Mouse (Mus musculus) mature B cell (primary cell): ENCODE data around the gene Rapsn.
"Not testable (repeated sequence)": the region's sequence is repeated elsewhere in the genome, so short reads cannot be mapped to it uniquely, and the experiment has no call there.

Experiments
- in situ Hi-C: fragments of 300-500 bp; cut with MboI; formaldehyde crosslinking; loops from 2 replicates; pipeline ENCODE4 v1.14.3; 2019

The Rapsn gene

DNA sequence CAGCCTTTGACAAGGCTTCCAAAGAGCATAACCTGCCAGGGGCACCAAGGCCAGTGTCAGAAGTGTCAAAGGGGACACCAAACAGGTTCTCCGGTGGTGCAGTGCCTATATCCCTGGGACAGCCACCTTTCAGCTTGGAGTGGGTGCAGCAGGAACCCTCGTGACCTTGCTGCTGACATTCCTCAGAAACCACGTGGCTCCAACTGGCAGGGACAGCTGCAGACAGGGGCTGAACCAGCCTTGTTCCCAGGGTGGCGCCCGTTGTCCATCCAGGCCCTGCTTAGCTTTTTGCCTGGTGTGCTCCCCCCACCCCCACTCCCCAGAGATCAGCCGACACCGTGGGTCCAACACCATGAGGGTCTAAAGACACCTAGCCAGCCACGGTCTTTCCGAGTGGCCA is at the start of gene Rapsn:
TSS of gene Rapsn (plus strand) at position 236 of the 400 bp plus-strand sequence.
- in situ Hi-C loops = no loop called here

DNA sequence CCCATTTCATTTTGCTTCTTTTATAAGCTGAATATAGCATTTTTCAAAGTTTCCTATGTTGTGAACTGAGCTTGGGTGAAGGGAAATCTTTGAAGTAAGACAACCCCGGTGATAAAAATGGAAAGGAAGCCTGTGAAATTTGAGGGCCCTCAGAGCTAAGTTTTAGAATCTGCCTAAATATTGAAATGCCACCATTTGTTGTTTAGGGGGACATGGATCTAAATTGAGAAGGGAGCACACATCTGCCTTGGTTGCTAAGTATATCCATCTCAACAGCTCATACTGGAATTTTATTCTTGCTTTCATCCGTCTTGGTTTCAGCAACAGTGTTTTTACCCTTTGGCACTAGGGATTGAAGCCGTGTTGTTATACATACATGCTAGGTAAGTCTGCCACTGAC is 49.4 kb upstream of the Rapsn start:
- in situ Hi-C loops = no loop called here

DNA sequence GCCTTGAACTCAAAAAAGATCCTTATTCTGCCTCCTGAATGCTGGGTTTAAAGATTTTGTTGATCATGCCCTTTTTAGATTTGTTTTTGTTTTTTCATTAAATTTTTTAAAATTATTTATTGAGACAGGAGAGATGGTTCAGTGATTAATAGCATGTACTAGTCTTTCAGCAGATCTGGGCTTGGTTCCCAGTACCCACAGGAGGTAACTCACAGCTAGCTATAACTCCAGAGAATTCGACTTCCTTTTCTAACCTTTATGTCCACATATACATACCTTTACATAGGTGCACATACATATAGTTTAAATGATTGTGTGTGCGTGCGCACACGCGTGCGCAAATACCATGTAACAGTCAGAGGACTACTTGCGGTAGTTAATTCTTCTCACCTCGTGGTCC is 26.9 kb upstream of the Rapsn start:
- in situ Hi-C loops = no loop called here

DNA sequence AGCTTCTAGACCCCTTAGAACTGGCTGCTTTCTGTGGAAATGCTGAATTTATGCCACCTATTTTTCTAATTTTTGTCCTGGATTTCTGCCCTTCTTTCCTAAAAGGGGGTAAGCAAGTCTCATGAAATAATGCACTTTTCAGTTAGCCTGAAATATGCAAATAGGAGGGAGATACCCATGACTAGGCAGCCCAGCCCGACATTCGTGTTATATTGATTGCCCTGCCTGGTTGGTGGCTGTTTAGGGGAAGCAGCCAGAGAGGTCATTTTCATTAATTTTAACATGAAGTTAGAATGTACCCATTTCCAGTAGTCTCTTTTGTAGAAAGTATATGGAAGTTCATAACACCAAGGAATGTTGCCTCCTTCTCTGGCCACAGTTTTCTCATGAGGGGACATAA is 21.5 kb upstream of the Rapsn start:
- in situ Hi-C loops = no loop called here

DNA sequence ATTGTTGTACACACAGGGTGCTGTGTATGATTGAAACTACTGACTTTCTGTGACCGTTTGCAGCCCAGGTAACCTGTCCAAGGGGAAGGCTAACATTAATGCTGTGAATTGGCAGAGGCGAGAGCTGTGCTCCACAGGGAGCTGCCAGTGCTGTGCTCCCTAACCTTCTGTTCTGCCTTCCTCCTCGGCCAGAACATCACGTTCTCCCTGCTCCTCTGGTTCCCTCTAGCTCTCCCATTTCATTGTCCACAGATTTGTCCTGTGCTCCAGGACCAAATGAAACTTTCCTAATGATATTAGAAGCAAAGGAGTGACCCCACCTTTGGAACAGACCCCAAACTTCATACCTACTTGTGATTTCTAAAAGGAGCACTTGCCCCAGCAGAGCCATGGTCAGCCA is 20.0 kb upstream of the Rapsn start:
- in situ Hi-C loops = no loop called here

DNA sequence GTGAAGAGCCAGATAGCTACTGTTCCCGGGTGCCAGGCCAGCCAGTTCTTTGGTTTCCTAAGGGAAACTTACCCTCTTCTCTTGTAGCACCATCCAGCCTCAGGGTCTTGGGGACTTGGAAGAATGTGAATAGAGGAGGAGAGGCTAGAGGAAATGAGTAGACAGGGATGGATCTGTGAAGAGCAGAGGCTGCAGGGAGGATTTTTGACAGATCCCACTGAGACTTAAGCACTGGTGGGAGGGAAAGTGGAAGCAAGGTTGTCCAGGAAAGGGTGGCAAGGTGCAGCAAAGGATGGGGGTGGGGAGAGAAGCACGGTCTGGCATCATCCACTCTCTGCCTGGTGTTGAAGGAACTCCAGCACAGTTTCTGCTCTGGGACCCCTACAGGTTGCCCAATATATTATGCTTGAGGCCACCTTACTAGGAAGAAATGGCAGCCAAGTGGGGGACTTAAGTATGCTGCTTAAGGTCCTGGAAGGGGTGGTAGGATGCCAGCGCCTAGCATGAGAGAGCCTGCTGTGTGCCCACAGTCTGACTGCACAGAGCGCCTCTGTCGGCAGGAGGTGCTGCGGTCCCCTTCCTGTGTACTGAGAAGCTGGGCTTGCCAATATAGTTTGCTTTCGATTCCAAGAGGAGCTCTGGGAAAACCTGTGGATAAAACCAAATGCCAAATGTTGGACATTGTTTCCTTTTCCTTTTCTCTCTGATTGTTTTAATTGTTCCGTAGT is 17.2 kb upstream of the Rapsn start:
- in situ Hi-C loops = no loop called here

DNA sequence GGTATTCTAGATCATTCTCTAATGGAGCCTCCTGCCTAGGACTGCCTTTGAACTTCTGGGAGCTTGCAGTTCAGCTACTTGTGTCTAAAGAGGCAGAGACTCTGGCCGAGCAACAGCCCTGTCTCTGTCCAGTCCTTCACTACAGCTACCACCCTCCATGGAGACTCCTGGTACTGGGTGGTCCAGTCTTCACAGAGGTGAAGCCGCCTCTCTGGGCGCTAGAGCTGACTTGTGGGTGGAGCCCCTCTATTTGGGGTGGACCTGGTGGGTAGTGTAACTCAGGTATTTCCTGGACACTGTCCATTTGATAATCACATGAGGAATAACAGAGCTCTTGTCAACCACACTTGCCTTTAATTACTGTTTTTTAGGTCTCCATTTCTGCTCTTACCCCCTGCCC is 15.5 kb upstream of the Rapsn start:
- in situ Hi-C loops = no loop called here

DNA sequence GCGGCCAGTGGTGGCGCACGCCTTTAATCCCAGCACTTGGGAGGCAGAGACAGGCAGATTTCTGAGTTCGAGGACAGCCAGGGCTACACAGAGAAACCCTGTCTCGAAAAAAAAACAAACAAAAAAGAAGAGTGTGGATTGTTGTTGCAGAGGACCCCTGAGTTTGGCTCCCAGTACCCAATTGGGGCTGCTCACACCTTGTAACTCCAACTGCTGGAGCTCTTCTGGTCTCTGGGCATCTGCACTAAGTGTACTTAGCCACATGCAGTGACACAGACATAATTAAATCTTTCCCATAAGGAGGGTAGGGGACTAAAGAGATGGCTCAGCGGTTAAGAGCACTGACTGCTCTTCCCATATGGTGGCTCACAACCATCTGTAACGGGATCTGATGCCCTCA is 13.2 kb upstream of the Rapsn start:
- in situ Hi-C loops = not testable (repeated sequence)

DNA sequence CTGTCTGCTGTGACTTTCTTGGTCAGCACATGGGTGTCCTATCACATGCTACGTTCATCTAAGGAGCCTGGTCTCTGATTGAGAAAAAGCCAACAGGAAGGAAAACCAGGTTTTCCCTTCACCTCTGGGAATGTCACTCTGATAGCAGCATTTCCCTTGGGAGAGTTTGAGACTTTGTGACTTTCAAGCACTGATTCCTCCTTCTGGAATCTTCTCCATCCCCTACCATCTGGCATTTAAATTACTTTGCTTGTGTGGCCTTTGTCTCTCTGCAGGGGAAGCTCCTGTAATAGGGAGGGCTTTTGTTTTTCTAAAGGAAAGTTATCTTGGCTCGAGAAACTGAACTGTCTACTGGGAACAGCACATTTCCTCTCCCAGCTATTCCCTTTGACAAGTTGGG is 12.3 kb upstream of the Rapsn start:
- in situ Hi-C loops = no loop called here

DNA sequence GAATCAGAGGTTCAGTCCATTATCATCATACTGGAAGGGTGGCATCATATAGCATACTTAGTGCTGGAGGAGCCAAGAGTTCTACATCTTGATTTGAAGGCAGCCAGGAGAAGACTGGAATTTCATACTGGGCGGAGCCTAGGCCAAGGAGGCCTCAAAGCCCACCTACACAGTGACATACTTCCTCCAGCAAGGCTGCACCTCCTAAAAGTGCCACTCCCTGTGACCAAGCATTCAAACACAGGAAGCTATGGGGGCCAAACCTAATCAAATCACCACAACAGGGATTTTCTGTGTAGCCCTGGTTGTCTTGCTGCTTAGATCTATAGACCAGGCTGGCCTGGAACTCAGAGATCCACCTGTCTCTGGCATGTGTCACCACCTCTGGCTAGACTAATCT is 11.5 kb upstream of the Rapsn start:
- in situ Hi-C loops = no loop called here

DNA sequence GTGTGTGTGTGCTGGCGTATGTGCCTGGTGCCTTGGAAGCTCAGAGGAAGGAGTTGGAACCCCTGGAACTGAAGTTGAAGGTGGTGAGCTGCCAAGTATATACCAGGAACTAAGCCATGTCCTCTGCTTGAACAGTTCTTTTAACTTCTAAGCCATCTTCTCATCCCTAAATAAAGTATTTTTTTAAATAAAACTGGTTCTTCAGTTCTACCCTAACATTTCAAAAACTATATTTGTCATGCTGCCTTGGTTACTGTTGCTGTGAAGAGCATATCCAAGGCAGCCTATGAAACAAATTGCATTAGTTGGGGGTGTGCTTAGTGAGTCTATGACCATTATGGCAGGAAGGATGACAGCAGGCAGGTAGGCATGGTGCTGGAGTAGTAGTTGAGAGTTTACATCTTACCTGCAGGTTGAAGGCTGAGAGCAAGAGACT is 10.3 kb upstream of the Rapsn start:
- in situ Hi-C loops = no loop called here

DNA sequence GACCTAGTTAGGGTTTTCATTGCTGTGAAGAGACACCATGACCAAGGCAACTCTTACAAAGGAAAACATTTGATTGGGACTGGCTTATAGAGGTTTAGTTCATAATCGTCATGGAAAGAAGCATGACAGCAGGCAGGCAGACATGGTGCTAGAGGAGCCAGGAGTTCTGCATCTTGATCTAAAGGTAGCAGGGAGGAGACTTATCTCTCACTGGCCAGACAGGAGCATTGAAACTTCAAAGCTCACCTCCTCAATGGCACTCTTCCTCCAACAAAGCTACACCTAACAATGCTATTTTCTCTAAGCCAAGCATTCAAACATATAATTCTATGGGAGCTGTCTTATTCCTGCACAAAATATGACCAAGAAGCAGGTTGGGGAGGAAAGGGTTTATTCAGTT is 8.9 kb upstream of the Rapsn start:
- in situ Hi-C loops = no loop called here

DNA sequence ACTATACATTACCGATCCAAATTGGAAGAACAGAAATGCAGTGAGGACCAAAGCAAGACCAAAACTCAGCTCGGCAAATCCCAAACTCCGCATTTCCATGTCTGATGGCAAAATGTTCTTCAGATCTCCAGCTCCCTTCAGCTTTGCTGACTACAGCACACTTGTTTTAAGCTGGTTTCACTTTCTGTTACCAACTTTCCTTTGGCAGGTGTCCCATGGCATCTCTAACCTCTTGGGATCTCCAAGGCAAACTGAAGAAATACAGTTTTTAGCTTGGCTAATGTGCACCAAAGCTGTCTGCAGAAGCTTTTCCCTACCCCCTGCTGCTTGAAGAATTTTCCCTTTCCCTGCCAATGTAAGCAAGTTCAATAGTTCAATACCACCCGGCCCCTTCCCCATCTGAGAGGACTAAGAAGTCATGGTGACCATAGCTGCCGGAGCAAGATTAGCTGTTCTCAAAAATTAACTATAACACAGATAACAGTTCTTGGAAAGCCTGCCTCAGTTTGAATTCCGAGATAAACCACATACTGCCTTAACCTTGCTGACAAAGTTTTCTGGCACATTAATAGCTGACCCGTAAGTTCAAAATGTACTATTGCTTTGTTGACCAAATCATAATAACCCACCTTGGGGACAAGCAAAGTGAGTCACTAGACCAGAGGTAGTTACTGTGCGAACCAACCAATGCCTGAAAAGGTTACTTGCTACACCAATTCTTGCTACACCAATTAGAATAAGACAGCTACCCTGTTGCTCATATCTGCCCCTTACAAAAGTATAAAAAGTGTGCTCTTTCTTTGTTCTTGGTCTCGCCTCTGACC is 7.8 kb upstream of the Rapsn start:
- in situ Hi-C loops = no loop called here

DNA sequence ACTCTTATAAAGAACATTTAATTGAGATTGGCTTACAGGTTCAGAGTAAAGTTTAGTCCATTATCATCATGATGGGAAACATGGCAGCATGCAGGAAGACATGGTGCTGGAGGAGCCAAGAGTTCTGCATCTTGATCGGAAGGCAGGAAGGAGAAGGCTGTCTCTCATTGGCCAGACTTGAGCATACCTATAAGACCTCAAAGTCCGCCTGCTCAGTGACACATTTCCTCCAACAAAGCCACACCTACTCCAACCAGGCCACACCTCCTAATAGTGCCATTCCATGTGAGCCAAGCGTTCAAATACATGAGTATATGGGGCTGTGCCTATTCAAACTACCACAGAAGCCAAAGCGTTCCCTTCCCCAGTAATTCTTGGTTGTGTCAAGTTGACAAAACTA is 4.2 kb upstream of the Rapsn start:
- in situ Hi-C loops = no loop called here

DNA sequence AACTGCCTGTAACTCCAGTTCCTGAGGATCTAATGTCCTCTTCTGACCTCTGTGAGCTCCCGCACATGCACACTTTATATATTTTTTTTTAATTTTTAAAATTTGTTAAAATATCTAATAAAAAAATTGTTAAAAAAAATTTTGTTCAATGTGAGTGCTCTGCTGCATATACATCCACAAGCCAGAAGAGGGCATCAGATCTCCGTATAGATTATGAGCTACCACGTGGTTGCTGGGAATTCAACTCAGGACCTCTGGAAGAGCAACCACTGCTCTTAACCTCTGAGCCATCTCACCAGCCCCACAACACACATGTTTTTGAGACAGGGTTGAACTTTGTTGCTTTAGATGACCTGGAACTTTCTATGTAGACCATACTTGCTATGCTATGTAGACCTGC is 2.4 kb upstream of the Rapsn start:
- in situ Hi-C loops = no loop called here

DNA sequence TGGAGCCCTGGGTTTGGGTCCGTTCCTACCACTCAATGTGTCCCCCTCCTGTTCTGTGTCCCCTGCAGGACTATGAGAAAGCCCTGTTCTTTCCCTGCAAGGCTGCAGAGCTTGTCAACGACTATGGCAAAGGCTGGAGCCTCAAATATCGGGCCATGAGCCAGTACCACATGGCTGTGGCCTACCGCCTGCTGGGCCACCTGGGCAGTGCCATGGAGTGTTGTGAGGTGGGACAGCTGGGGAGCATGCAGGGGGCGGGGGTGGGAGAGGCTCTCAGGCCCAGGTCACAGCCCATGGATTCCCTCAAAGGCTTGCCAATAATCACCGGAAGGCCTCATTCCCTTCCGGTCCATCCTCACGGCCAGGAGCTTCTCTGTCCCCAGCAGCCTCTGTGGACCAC is 6.4 kb downstream of the Rapsn start:
- in situ Hi-C loops = no loop called here

DNA sequence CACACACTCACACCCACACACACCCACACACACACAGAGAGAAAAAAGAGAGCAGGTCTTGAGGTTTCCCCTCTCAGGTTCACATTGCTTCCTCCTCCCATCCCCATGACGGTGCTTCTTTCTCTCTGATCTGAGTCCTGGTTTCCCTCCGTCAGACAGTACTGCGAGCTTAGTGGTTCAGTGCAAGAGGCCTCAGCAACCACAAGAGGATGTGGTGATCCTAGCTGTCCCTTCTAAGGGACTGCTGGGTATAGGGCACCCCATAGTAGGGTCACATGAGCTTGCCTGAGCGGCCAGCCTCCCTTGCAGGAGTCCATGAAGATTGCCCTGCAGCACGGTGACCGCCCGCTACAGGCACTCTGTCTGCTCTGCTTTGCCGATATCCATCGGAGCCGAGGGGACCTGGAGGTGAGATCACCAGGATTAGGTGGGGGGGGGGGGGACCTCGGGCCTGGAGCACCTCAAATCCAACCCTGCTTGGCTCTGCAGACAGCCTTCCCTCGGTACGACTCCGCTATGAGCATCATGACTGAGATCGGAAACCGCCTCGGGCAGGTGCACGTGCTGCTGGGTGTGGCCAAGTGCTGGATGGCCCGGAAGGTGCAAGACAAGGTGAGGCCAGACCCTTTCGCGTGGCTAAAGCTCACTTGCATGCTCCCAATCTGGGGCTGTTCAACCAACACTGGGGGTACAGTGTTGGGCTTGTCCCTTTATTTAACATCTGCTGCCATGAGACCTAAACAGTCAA is 7.4 kb downstream of the Rapsn start:
- in situ Hi-C loops = no loop called here

DNA sequence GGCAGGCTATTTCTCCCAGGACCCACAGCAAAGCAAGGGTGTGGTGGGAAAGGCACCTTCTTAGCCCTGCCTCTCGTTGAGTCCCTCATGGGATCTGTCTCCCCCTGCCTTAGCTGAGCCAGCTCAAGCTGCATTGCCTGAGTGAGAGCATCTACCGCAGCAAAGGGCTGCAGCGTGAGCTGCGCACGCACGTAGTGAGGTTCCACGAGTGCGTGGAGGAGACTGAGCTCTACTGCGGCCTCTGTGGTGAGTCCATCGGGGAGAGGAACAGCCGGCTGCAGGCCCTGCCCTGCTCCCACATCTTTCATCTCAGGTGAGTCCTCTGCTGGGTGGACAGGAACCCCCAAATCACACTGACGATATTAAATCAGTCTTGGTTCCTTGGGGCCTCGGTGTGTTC is 9.3 kb downstream of the Rapsn start:
- in situ Hi-C loops = no loop called here

DNA sequence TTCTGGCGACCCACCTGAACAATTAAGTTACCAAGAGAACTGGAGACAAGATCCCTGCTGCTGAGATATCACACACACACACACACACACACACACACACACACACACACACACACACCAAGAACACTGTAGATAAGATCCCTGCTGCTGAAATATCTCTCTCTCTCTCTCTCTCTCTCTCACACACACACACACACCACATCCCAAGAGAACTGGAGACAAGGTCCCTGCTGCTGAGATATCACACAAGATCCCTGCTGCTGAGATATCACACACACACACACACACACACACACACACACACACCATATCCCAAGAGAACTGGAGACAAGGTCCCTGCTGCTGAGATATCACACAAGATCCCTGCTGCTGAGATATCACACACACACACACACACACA is 10.4 kb downstream of the Rapsn start:
- in situ Hi-C loops = not testable (repeated sequence)

DNA sequence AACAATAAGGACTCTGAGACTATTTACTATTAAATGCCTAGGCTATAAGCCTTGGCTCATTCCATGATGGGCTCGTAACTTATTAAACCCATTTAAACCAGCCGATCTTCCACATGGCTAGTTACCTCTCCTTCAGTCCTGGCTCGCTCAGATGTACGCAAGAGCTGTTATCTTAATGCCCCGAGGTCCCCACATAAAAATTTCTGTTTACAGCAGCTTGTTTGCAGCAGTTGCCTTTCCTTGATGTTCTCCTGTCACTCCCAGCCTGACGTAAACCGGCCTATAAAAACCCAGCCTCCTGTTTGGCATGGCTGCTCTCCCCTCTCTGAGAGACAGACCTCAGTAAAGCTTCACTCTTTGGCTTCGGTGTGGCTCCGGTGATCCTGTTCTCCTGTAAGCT is 11.9 kb downstream of the Rapsn start:
- in situ Hi-C loops = no loop called here

DNA sequence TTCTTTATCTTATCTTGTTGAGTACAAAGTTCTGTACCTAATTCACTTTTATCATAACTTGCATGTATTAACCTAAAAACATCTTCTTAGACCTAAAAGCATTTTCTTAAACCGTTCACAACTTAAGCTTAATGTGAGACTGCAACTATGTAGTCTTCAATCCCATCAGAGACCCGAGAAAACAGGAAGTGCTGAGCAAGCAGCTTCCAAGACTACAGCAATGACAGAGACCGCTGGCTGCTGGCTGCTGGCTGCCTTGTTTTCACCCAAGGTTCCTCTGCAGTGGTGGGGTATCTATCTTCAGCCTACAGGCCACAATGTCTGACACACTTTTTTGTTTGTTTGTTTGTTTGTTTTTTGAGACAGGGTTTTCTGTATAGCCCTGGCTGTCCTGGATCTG is 16.5 kb downstream of the Rapsn start:
- in situ Hi-C loops = no loop called here

DNA sequence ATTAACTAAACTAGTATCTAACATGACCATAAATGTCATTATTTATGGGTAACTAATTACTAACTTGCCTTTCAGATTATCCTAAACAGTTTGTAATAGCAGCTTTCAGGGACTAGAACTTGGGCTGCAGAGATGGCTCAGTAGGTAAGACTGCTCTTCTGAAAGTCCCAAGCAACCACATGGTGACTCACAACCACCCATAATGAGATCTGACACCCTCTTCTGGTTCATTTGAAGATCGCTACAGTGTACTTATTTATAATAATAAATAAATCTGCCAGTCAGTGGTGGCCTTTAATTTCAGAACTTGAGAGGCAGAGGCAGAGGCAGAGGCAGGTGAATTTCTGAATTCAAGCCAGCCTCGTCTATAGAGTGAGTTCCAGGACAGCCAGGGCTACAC is 17.3 kb downstream of the Rapsn start:
- in situ Hi-C loops = no loop called here
